8 mouse cellular contexts compared by ENCODE assay signal in the genomic region with DNA sequence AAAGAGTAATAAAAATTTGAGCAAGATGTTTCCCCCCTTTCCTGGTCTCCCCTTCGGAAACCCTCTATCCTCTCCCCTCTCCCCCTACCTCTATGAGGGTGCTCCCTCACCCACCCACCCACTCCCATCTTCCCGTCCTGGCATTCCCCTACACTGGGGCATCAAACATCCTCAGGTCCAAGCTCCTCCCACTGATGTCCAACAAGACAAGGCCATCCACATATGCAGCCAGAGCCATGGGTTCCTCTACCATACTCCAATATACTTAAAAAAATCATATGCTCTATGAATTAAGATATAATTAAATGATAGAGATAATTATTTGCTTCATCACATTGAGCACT.
DNase-seq lines count a peak whose midpoint lies in the region; ATAC-seq and TF ChIP-seq lines count a peak whose summit lies in the region.

No protein-coding gene starts in this region.

- no peak overlapping the region for H3K9ac ChIP-seq in heart, embryonic 15.5 days
- H3K9ac ChIP-seq in embryonic facial prominence, embryonic 12.5 days = no peak overlapping the region
- no peak overlapping the region for H3K9ac ChIP-seq in hindbrain, postnatal 0 days (replicated peaks; ENCODE audit: low read length)

- no peaks in the 10 kb centered on the region for H3K4me1 ChIP-seq in heart, embryonic 15.5 days (replicated peaks)
- H3K4me1 ChIP-seq in embryonic facial prominence, embryonic 12.5 days = peaks cover 3% of the 10 kb centered on the region; the same call in 1 of the 2 replicates
- no peaks in the 10 kb centered on the region for H3K4me1 ChIP-seq in hindbrain, postnatal 0 days (ENCODE audit: insufficient read depth, low read length)

- no peaks in the 10 kb centered on the region for H3K9me3 ChIP-seq in heart, embryonic 15.5 days (replicated peaks)
- H3K9me3 ChIP-seq in embryonic facial prominence, embryonic 12.5 days = no peaks in the 10 kb centered on the region
- H3K9me3 ChIP-seq in hindbrain, postnatal 0 days (ENCODE audit: low read length) = no peaks in the 10 kb centered on the region

- peak overlapping the region; percentile 56 for H3K4me2 ChIP-seq in heart, embryonic 15.5 days
- peak overlapping the region; percentile 46 for H3K4me2 ChIP-seq in embryonic facial prominence, embryonic 12.5 days (replicated peaks)
- peak overlapping the region; percentile 49 for H3K4me2 ChIP-seq in hindbrain, postnatal 0 days (ENCODE audit: low read depth, low read length)

- H3K36me3 ChIP-seq in heart, embryonic 15.5 days = no peaks in the 10 kb centered on the region
- no peaks in the 10 kb centered on the region for H3K36me3 ChIP-seq in embryonic facial prominence, embryonic 12.5 days
- H3K36me3 ChIP-seq in hindbrain, postnatal 0 days (ENCODE audit: insufficient read depth, low read length) = no peaks in the 10 kb centered on the region

- intact Hi-C loops in left cerebral cortex, postnatal 10 days (cut with DNase I) = no loop called here

- peak overlapping the region; percentile 3; the same call in 1 of the 2 replicates for H3K4me3 ChIP-seq in heart, embryonic 15.5 days
- 0 out of 2 replicates have a peak overlapping the region, but pooled peaks have one; percentile 12 for H3K4me3 ChIP-seq in embryonic facial prominence, embryonic 12.5 days
- H3K4me3 ChIP-seq in hindbrain, postnatal 0 days (ENCODE audit: low read length) = peak overlapping the region; percentile 16; the same call in 1 of the 2 replicates

- no peaks in the 10 kb centered on the region for H3K27me3 ChIP-seq in heart, embryonic 15.5 days
- no peaks in the 10 kb centered on the region for H3K27me3 ChIP-seq in embryonic facial prominence, embryonic 12.5 days
- no peaks in the 10 kb centered on the region for H3K27me3 ChIP-seq in hindbrain, postnatal 0 days (ENCODE audit: insufficient read depth, low read length)

- ATAC-seq in heart, embryonic 15.5 days (replicated peaks; ENCODE audit: insufficient number of reproducible peaks, insufficient read depth, low FRiP score, low read depth) = no peak
- no peak for ATAC-seq in embryonic facial prominence, embryonic 12.5 days (ENCODE audit: insufficient number of reproducible peaks, insufficient read depth, low FRiP score, low TSS enrichment)
- ATAC-seq in hindbrain, postnatal 0 days = peak; percentile 84

- H3K27ac ChIP-seq in heart, embryonic 15.5 days = no peak overlapping the region
- H3K27ac ChIP-seq in embryonic facial prominence, embryonic 12.5 days = no peak overlapping the region
- H3K27ac ChIP-seq in hindbrain, postnatal 0 days = no peak overlapping the region

- WGBS in heart, embryonic 15.5 days = 8% methylated on average over 2 of the region's 2 CpGs
- 9% methylated on average over 2 of the region's 2 CpGs for WGBS in embryonic facial prominence, embryonic 12.5 days
- 30% methylated on average over 2 of the region's 2 CpGs for WGBS in hindbrain, postnatal 0 days

- DNase-seq in heart, adult 11 months = no peak
- no peak for DNase-seq in hindbrain, postnatal 0 days (ENCODE audit: low spot score)
- peak; percentile 69 for DNase-seq in neural tube, embryonic 10.5 days (ENCODE audit: extremely low spot score, low spot score)
- no peak for DNase-seq in left cerebral cortex, postnatal 10 days (ENCODE audit: extremely low spot score in 1 of 2, low spot score in 2 of 2)
- DNase-seq in cerebellum, adult 8-10 months = no peak
- DNase-seq in B cell, adult 2 months = no peak

- TF ChIP-seq CTCF in hindbrain, postnatal 0 days (IDR thresholded peaks at IDR 0.05; ENCODE audit: low read depth) = no peak
